Mouse (Mus musculus): ENCODE results near the gene Fmnl2.

- TF ChIP-seq GATA1 (IDR thresholded peaks at IDR 0.05; ENCODE audit: borderline replicate concordance, low read length) (no peak), FLI1 (IDR thresholded peaks at IDR 0.05; ENCODE audit: low read length) (no peak)
Measured at GRCm38 (mm10) chr2:53047749-53048387, 190.2 kb downstream of the Fmnl2 start.
